Mouse (Mus musculus) midbrain, embryonic 16.5 days (tissue): Measurements from ENCODE around the gene Kcnh3. TPM values are rescaled to one million over a fixed set of nuclear protein-coding genes. Genes with fewer than 3 reads are reported as not detected.

Source experiments
- ATAC-seq: fragments of 200-750 bp; cut with Nextera tagmentation; 2 replicates; pipeline ENCODE4 v1.8.0; 2017; ENCODE audit warnings: moderate TSS enrichment
- H3K27ac ChIP-seq: fragments of 300-500 bp; sonication (generic); 2 replicates; pipeline ENCODE4 v1.5.1; 2014; ENCODE audit warnings: mild to moderate bottlenecking, low read length, mixed read lengths
- H3K27me3 ChIP-seq: fragments of 300-500 bp; sonication (generic); 2 replicates; pipeline ENCODE4 v1.6.1; 2014; ENCODE audit warnings: low read depth, low read length, mixed read lengths; ENCODE audit not compliant: control insufficient read depth, insufficient read depth
- H3K36me3 ChIP-seq: fragments of 300-500 bp; sonication (generic); 2 replicates; pipeline ENCODE4 v1.6.1; 2014; ENCODE audit warnings: mild to moderate bottlenecking, low read length, moderate library complexity, mixed read lengths; ENCODE audit not compliant: control insufficient read depth, insufficient read depth
- H3K4me1 ChIP-seq: fragments of 300-500 bp; sonication (generic); 2 replicates; pipeline ENCODE4 v1.6.1; 2014; ENCODE audit warnings: mild to moderate bottlenecking, low read length, mixed read lengths; ENCODE audit not compliant: control insufficient read depth, insufficient read depth
- H3K4me2 ChIP-seq: fragments of 300-500 bp; sonication (generic); 2 replicates; pipeline ENCODE4 v1.6.1; 2014; ENCODE audit warnings: mild to moderate bottlenecking, low read length, mixed read lengths
- H3K4me3 ChIP-seq: fragments of 300-500 bp; sonication (generic); 2 replicates; pipeline ENCODE4 v1.5.1; 2014; ENCODE audit warnings: low read depth, mild to moderate bottlenecking, low read length, moderate library complexity, mixed read lengths
- H3K9ac ChIP-seq: fragments of 300-500 bp; sonication (generic); 2 replicates; pipeline ENCODE4 v1.6.1; 2014; ENCODE audit warnings: low read depth, low read length, mixed read lengths
- H3K9me3 ChIP-seq: fragments of 300-500 bp; sonication (generic); replicated peaks from 2 replicates; pipeline ENCODE4 v1.6.1; 2014; ENCODE audit warnings: mild to moderate bottlenecking, low read length, mixed read lengths; ENCODE audit not compliant: control insufficient read depth, poor library complexity, severe bottlenecking
- WGBS: fragments of 180-500 bp; shearing (Covaris S2); extraction: QIAGEN DNeasy Blood & Tissue Kit; methylation state at CpG from one replicate; pipeline ENCODE4 v1.1.7; 2014; 5-methylcytosine and 5-hydroxymethylcytosine counted together
- polyA plus RNA-seq: library from polyadenylated mRNA; unstranded; fragments of >200 nt; fragmentation: Nextera tagmentation; extraction: Ambion mirVana; gene quantifications from 2 replicates; pipeline ENCODE4 v1.2.1, GENCODE M21; 2015

Kcnh3 gene
- polyA plus RNA-seq, 1 experiment from 2014 or later = 0.50 TPM

GRCm38 (mm10) chr15:99290586-99290985 lies 65.9 kb downstream of the Kcnh3 start:
- ATAC-seq = no peak
- H3K4me2 ChIP-seq = no peak overlapping the region
- WGBS = 93% methylated on average over 11 of the region's 11 CpGs

More at GRCm38 (mm10) chr15:99290586-99290985, 65.9 kb downstream of the Kcnh3 start:
- peaks cover 6% of the 10 kb centered on the region for H3K4me1 ChIP-seq
- H3K9me3 ChIP-seq = no peaks in the 10 kb centered on the region
- H3K4me3 ChIP-seq = no peak overlapping the region
- no peak overlapping the region for H3K27ac ChIP-seq
- H3K36me3 ChIP-seq = no peaks in the 10 kb centered on the region
- H3K9ac ChIP-seq = no peak overlapping the region
- H3K27me3 ChIP-seq = no peaks in the 10 kb centered on the region

Other genes with a start within 250 kb of the Kcnh3 start
- gene Tuba1c, start 195.0 kb upstream of the Kcnh3 start, polyA plus RNA-seq = 11.6 and 12.5 TPM in 2 replicates
- 5.1 and 7.1 TPM in 2 replicates for gene Prph, start 169.7 kb upstream of the Kcnh3 start, polyA plus RNA-seq
- gene Troap, start 150.3 kb upstream of the Kcnh3 start, polyA plus RNA-seq = 3.2 and 4.9 TPM in 2 replicates
- gene C1ql4, start 137.0 kb upstream of the Kcnh3 start, polyA plus RNA-seq = 7.2 and 7.8 TPM in 2 replicates
- gene Dnajc22, start 131.7 kb upstream of the Kcnh3 start, polyA plus RNA-seq = 0.75 and 1.3 TPM in 2 replicates
- 28.0 and 32.2 TPM in 2 replicates for gene Spats2, start 98.9 kb upstream of the Kcnh3 start, polyA plus RNA-seq
- 209 and 211 TPM in 2 replicates for gene Mcrs1, start 27.1 kb downstream of the Kcnh3 start, polyA plus RNA-seq
- gene Prpf40b, start 70.2 kb downstream of the Kcnh3 start, polyA plus RNA-seq = 122 and 130 TPM in 2 replicates
- gene Fam186b, start 71.0 kb downstream of the Kcnh3 start, polyA plus RNA-seq = 0.53 and 0.73 TPM in 2 replicates
- 7.9 and 8.0 TPM in 2 replicates for gene Fmnl3, start 145.6 kb downstream of the Kcnh3 start, polyA plus RNA-seq
- 279 and 310 TPM in 2 replicates for gene Tmbim6, start 168.0 kb downstream of the Kcnh3 start, polyA plus RNA-seq
- 16.2 and 17.1 TPM in 2 replicates for gene Nckap5l, start 232.9 kb downstream of the Kcnh3 start, polyA plus RNA-seq
- gene Bcdin3d, start 249.9 kb downstream of the Kcnh3 start, polyA plus RNA-seq = 19.0 and 21.6 TPM in 2 replicates